Mouse (Mus musculus) bone marrow, adult 2 months (tissue): Measurements from ENCODE around the gene Rgs12.

Source experiments
- CTCF ChIP-seq: fragments of 200-500 bp; IDR thresholded peaks from 2 replicates; pipeline ENCODE4 v1.5.1; 2011; ENCODE audit warnings: low read length, control low read depth; ENCODE audit not compliant: control insufficient read depth, insufficient read depth
- POLR2A ChIP-seq: fragments of 200-500 bp; IDR thresholded peaks from 2 replicates; pipeline ENCODE4 v1.6.1; 2011; ENCODE audit warnings: low read depth, mild to moderate bottlenecking, control low read depth, low read length, borderline replicate concordance; ENCODE audit not compliant: control insufficient read depth

- TF ChIP-seq POLR2A (no peak), CTCF (no peak)
These were observed 23.2 kb downstream of the Rgs12 start for GRCm38 (mm10) chr5:34972471-34972870.
